Mouse (Mus musculus) kidney, embryonic 15.5 days (tissue): Measurements from ENCODE around the gene Ltbp1. TPM values are rescaled to one million over a fixed set of nuclear protein-coding genes. Genes with fewer than 3 reads are reported as not detected.
A peak's percentile ranks its signal among the peaks of the same experiment; 100 is the strongest.

Experiments used
- ATAC-seq: fragments of 200-750 bp; cut with Nextera tagmentation; replicated peaks from 2 replicates; pipeline ENCODE4 v1.8.0; 2017; ENCODE audit warnings: moderate TSS enrichment; ENCODE audit not compliant: low FRiP score
- H3K27ac ChIP-seq: fragments of 300-500 bp; sonication (generic); 2 replicates; pipeline ENCODE4 v1.5.1; 2015; ENCODE audit warnings: mild to moderate bottlenecking, inconsistent platforms
- H3K27me3 ChIP-seq: fragments of 300-500 bp; sonication (generic); 2 replicates; pipeline ENCODE4 v1.6.1; 2015; ENCODE audit warnings: inconsistent platforms
- H3K36me3 ChIP-seq: fragments of 300-500 bp; sonication (generic); 2 replicates; pipeline ENCODE4 v1.6.1; 2015; ENCODE audit warnings: inconsistent platforms
- H3K4me1 ChIP-seq: fragments of 300-500 bp; sonication (generic); 2 replicates; pipeline ENCODE4 v1.6.1; 2015; ENCODE audit warnings: inconsistent platforms
- H3K4me2 ChIP-seq: fragments of 300-500 bp; sonication (generic); 2 replicates; pipeline ENCODE4 v1.6.1; 2015; ENCODE audit warnings: moderate library complexity, mild to moderate bottlenecking, inconsistent platforms
- H3K4me3 ChIP-seq: fragments of 300-500 bp; sonication (generic); replicated peaks from 2 replicates; pipeline ENCODE4 v1.5.1; 2015; ENCODE audit warnings: mild to moderate bottlenecking, inconsistent platforms
- H3K9ac ChIP-seq: fragments of 300-500 bp; sonication (generic); 2 replicates; pipeline ENCODE4 v1.6.1; 2015; ENCODE audit warnings: mild to moderate bottlenecking, inconsistent platforms
- H3K9me3 ChIP-seq: fragments of 300-500 bp; sonication (generic); replicated peaks from 2 replicates; pipeline ENCODE4 v1.6.1; 2016; ENCODE audit warnings: inconsistent platforms
- WGBS: fragments of 180-500 bp; shearing (Covaris S2); methylation state at CpG from one replicate; pipeline ENCODE4 v1.1.7; 2015; ENCODE audit warnings: mixed read lengths; 5-methylcytosine and 5-hydroxymethylcytosine counted together
- polyA plus RNA-seq: library from polyadenylated mRNA; unstranded; fragments of >200 nt; fragmentation: Nextera tagmentation; extraction: Ambion mirVana; gene quantifications from 2 replicates; pipeline ENCODE4 v1.2.1, GENCODE M21; 2015

Ltbp1 gene
- polyA plus RNA-seq, 1 experiment from 2014 or later = 40.9 TPM

GRCm38 (mm10) chr17:74982880-74983279, 22.5 kb upstream of the Ltbp1 start:
- Histone ChIP-seq H3K4me3 (no peak overlapping the region), H3K9me3 (no peaks in the 10 kb centered on the region), H3K9ac (no peak overlapping the region), H3K27me3 (no peaks in the 10 kb centered on the region), H3K36me3 (no peaks in the 10 kb centered on the region), H3K4me1 (no peaks in the 10 kb centered on the region), H3K4me2 (no peak overlapping the region), H3K27ac (no peak overlapping the region)
- no peak for ATAC-seq
- WGBS = 55% methylated on average over 1 of the region's 1 CpGs

DNA sequence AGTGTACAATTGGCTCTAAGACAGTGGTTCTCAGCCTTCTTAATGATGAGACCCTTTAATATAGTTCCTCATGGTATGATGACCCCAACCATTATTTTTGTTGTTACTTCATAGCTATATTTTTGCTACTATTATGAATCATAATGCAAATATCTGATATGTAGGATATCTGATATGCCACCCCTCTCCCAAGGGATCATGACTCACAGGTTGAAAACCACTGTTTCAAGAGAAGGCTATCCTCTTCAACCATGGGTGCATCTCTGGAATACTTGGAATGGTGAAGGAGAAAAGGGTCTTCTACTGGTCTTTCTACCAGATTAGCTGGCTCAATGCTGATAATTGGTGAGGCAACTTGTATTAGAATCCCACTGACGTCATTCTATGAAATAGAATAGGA, 21.3 kb upstream of the Ltbp1 start:
- H3K4me2 ChIP-seq = no peak overlapping the region

DNA sequence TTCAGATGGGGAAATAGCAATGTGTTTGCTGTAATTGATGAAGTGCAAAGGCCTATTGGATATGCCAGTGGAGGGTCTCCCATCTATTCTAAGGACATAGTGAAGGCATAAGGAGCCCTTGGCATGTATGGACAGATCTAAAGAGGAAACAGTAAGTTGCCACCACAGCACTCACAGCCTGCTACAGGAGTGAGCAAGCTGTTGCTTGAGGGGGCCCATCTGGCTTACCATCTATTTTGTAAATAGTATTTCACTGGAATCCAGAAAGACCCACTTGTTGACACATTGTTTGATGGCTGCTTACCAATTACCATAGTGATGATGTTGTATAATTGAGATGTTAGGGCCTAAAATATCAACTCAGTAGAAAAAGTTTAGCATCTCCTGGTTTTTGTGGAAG, 20.7 kb upstream of the Ltbp1 start:
- no peak for ATAC-seq
- no peaks in the 10 kb centered on the region for H3K27me3 ChIP-seq
- H3K4me3 ChIP-seq = no peak overlapping the region
- H3K27ac ChIP-seq = no peak overlapping the region
- H3K36me3 ChIP-seq = no peaks in the 10 kb centered on the region
- H3K4me1 ChIP-seq = no peaks in the 10 kb centered on the region
- H3K9me3 ChIP-seq = 0 out of 2 replicates have a peak, but pooled peaks cover 3% of the 10 kb centered on the region
- no peak overlapping the region for H3K9ac ChIP-seq
- no peak overlapping the region for H3K4me2 ChIP-seq

More for the DNA sequence above, 21.3 kb upstream of the Ltbp1 start:
- ATAC-seq = no peak
- Histone ChIP-seq H3K27ac (no peak overlapping the region), H3K4me3 (no peak overlapping the region), H3K9ac (no peak overlapping the region), H3K9me3 (no peaks in the 10 kb centered on the region), H3K4me1 (no peaks in the 10 kb centered on the region), H3K27me3 (no peaks in the 10 kb centered on the region), H3K36me3 (no peaks in the 10 kb centered on the region)
- WGBS = 90% methylated on average over 1 of the region's 1 CpGs

GRCm38 (mm10) chr17:74987067-74987466, 18.3 kb upstream of the Ltbp1 start:
- Histone ChIP-seq H3K9me3 (peaks cover 11% of the 10 kb centered on the region; the same call in 1 of the 2 replicates), H3K9ac (no peak overlapping the region), H3K36me3 (no peaks in the 10 kb centered on the region), H3K4me1 (no peaks in the 10 kb centered on the region), H3K4me2 (no peak overlapping the region), H3K4me3 (no peak overlapping the region), H3K27ac (no peak overlapping the region), H3K27me3 (no peaks in the 10 kb centered on the region)
- 52% methylated on average over 1 of the region's 1 CpGs for WGBS
- ATAC-seq = no peak

- Histone ChIP-seq H3K4me3 (no peak overlapping the region), H3K4me1 (peaks cover 17% of the 10 kb centered on the region), H3K27me3 (no peaks in the 10 kb centered on the region), H3K27ac (no peak overlapping the region), H3K36me3 (no peaks in the 10 kb centered on the region), H3K9ac (no peak overlapping the region), H3K9me3 (peaks cover 11% of the 10 kb centered on the region; the same call in 1 of the 2 replicates), H3K4me2 (no peak overlapping the region)
- ATAC-seq = no peak
- whole genome bisulfite sequencing = 92% methylated on average over 4 of the region's 4 CpGs
These were observed 15.7 kb upstream of the Ltbp1 start for GRCm38 (mm10) chr17:74989691-74990090.

- Histone ChIP-seq H3K4me2 (no peak overlapping the region), H3K4me3 (no peak overlapping the region), H3K4me1 (peaks cover 25% of the 10 kb centered on the region), H3K9me3 (peaks cover 11% of the 10 kb centered on the region; the same call in 1 of the 2 replicates), H3K36me3 (no peaks in the 10 kb centered on the region), H3K27ac (no peak overlapping the region), H3K27me3 (no peaks in the 10 kb centered on the region), H3K9ac (no peak overlapping the region)
- WGBS = 76% methylated on average over 3 of the region's 3 CpGs
- ATAC-seq = no peak
These were observed 14.8 kb upstream of the Ltbp1 start for GRCm38 (mm10) chr17:74990561-74990960.

- WGBS = 4% methylated on average over 26 of the region's 26 CpGs
- Histone ChIP-seq H3K9ac (peak overlapping the region; percentile 16; the same call in 1 of the 2 replicates), H3K4me1 (peaks cover 25% of the 10 kb centered on the region), H3K36me3 (no peaks in the 10 kb centered on the region), H3K27ac (peak overlapping the region; percentile 91), H3K9me3 (peaks cover 11% of the 10 kb centered on the region; the same call in 1 of the 2 replicates), H3K4me2 (peak overlapping the region; percentile 62), H3K27me3 (no peaks in the 10 kb centered on the region), H3K4me3 (peak overlapping the region; percentile 40)
- peak; percentile 95 for ATAC-seq
These were observed 11.4 kb upstream of the Ltbp1 start for GRCm38 (mm10) chr17:74993726-74994581.

DNA sequence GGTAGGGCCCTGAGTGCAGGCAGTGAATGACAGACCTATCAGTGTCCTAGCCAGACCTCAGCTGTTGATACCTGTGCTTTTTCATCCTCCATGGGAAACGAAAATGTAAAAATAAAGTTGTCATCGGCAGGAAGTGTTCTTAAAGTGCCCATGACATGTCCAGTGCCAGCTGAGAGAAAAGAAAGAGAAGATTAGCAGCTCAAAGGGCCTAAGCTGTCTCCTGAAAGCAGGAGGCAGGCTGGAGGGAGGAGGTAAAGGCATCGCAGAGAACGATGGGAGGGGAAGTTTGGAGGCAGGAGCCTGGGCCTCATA, 10.8 kb upstream of the Ltbp1 start:
- Histone ChIP-seq H3K4me3 (peak overlapping the region; percentile 40), H3K4me2 (peak overlapping the region; percentile 62), H3K36me3 (no peaks in the 10 kb centered on the region), H3K27ac (peak overlapping the region; percentile 91), H3K9ac (0 out of 2 replicates have a peak overlapping the region, but pooled peaks have one; percentile 16), H3K4me1 (peaks cover 25% of the 10 kb centered on the region), H3K27me3 (no peaks in the 10 kb centered on the region), H3K9me3 (peaks cover 9% of the 10 kb centered on the region; the same call in 1 of the 2 replicates)
- no peak for ATAC-seq
- WGBS = 3% methylated on average over 4 of the region's 4 CpGs

- Histone ChIP-seq H3K36me3 (no peaks in the 10 kb centered on the region), H3K4me2 (no peak overlapping the region), H3K4me1 (peaks cover 25% of the 10 kb centered on the region), H3K4me3 (no peak overlapping the region), H3K27me3 (no peaks in the 10 kb centered on the region), H3K9me3 (peaks cover 2% of the 10 kb centered on the region; the same call in 1 of the 2 replicates), H3K9ac (no peak overlapping the region), H3K27ac (no peak overlapping the region)
- 47% methylated on average over 3 of the region's 3 CpGs for WGBS
- no peak for ATAC-seq
These were observed 10.1 kb upstream of the Ltbp1 start for GRCm38 (mm10) chr17:74995266-74995665.

- Histone ChIP-seq H3K36me3 (no peaks in the 10 kb centered on the region), H3K27ac (no peak overlapping the region), H3K9ac (no peak overlapping the region), H3K9me3 (no peaks in the 10 kb centered on the region), H3K4me2 (no peak overlapping the region), H3K4me1 (peaks cover 7% of the 10 kb centered on the region), H3K27me3 (no peaks in the 10 kb centered on the region), H3K4me3 (no peak overlapping the region)
- WGBS = 81% methylated on average over 2 of the region's 2 CpGs
- ATAC-seq = no peak
These were observed 5.3 kb upstream of the Ltbp1 start for GRCm38 (mm10) chr17:75000066-75000465.

DNA sequence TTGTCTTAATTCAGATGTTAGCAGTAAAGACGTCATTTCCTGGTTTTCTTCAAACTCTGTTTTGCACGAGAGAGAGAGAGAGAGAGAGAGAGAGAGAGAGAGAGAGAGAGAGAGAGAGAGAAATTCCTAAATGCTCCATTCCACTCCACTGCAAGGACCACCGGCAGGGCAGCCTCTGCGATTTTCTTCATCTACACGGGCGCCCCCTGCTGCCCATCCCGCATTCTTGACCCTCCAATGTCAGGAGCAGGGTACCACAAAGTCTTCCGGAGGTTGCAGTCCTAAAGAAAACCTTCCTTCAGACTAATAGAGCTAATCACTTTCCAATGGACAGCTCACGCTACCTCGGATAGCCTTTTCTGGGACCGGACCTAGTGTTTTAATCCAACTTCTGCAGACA, 548 bp upstream of the Ltbp1 start:
- peak; percentile 89 for ATAC-seq
- Histone ChIP-seq H3K9me3 (no peaks in the 10 kb centered on the region), H3K27ac (peak overlapping the region; percentile 95), H3K4me3 (peak overlapping the region; percentile 92), H3K27me3 (0 out of 2 replicates have a peak, but pooled peaks cover 4% of the 10 kb centered on the region), H3K9ac (peak overlapping the region; percentile 93), H3K4me2 (peak overlapping the region; percentile 84), H3K4me1 (peaks cover 19% of the 10 kb centered on the region), H3K36me3 (peaks cover 4% of the 10 kb centered on the region)
- under 1% methylated on average over 11 of the region's 11 CpGs for WGBS
